Mouse (Mus musculus): ENCODE data around the gene Plxna3. TPM values are rescaled to one million over a fixed set of nuclear protein-coding genes. Genes with fewer than 3 reads are reported as not detected.

Gene Plxna3
- polyA plus RNA-seq, 1 experiment from 2014 or later, result 5.8 TPM

GRCm38 (mm10) chrX:74392535-74393443, 63.9 kb downstream of the Plxna3 start, which contains the start of the genes Fam3a and Ikbkg:
Fam3a (minus strand) TSS chrX:74393272.
Ikbkg (plus strand) TSS chrX:74393290.
- Histone ChIP-seq H3K27ac (ENCODE audit: low read depth, low read length) (peak within 1 kb of the TSS; percentile 83), H3K36me3 (ENCODE audit: control insufficient read depth, insufficient read depth, low read length) (no peaks in the 10 kb centered on the region), H3K4me3 (ENCODE audit: low read depth, low read length) (peak within 1 kb of the TSS; percentile 56), H3K9ac (ENCODE audit: low read depth, low read length) (peak within 1 kb of the TSS; percentile 76), H3K27me3 (replicated peaks; ENCODE audit: control insufficient read depth, insufficient read depth, low read length) (no peaks in the 10 kb centered on the region), H3K4me1 (replicated peaks; ENCODE audit: control insufficient read depth, insufficient read depth, low read length) (no peaks in the 10 kb centered on the region; the same call in 1 of the 2 replicates), H3K9me3 (ENCODE audit: control insufficient read depth, low read length) (no peaks in the 10 kb centered on the region), H3K4me2 (peak within 1 kb of the TSS; percentile 74)
- WGBS, result 12% methylated on average over 28 of the region's 30 CpGs
- DNase-seq (ENCODE audit: low spot score), result peak; percentile 79
- ATAC-seq (replicated peaks; ENCODE audit: low FRiP score), result peak; percentile 100

Small RNA genes lying within 50 kb of the gene (microRNA-seq; reads per million reads assigned to microRNA genes)
- gene Mir7092 (ENCODE audit: borderline number of aligned reads), result 1.4 reads per million

Other genes starting within 250 kb of the Plxna3 start
- gene Opn1mw, start 201.6 kb upstream of the Plxna3 start, polyA plus RNA-seq (2014; fragmentation: Nextera tagmentation; extraction: Ambion mirVana), result not detected in 2 replicates
- gene Mecp2, start 193.7 kb upstream of the Plxna3 start, polyA plus RNA-seq (2014; fragmentation: Nextera tagmentation; extraction: Ambion mirVana), result 10.5 and 11.8 TPM in 2 replicates
- gene Tex28, start 161.2 kb upstream of the Plxna3 start, polyA plus RNA-seq (2014; fragmentation: Nextera tagmentation; extraction: Ambion mirVana), result not detected in 2 replicates
- gene Tktl1, start 151.8 kb upstream of the Plxna3 start, polyA plus RNA-seq (2014; fragmentation: Nextera tagmentation; extraction: Ambion mirVana), result not detected in 2 replicates
- gene Flna, start 79.2 kb upstream of the Plxna3 start, polyA plus RNA-seq (2014; fragmentation: Nextera tagmentation; extraction: Ambion mirVana), result 172 and 175 TPM in 2 replicates
- 20.7 and 23.2 TPM in 2 replicates for gene Emd, start 74.4 kb upstream of the Plxna3 start, polyA plus RNA-seq (2014; fragmentation: Nextera tagmentation; extraction: Ambion mirVana)
- 887 and 939 TPM in 2 replicates for gene Rpl10, start 58.3 kb upstream of the Plxna3 start, polyA plus RNA-seq (2014; fragmentation: Nextera tagmentation; extraction: Ambion mirVana)
- 48.5 and 49.8 TPM in 2 replicates for gene Taz, start 47.2 kb upstream of the Plxna3 start, polyA plus RNA-seq (2014; fragmentation: Nextera tagmentation; extraction: Ambion mirVana)
- gene Dnase1l1, start 46.7 kb upstream of the Plxna3 start, polyA plus RNA-seq (2014; fragmentation: Nextera tagmentation; extraction: Ambion mirVana), result 12.1 and 15.3 TPM in 2 replicates
- 90.5 and 103 TPM in 2 replicates for gene Atp6ap1, start 32.0 kb upstream of the Plxna3 start, polyA plus RNA-seq (2014; fragmentation: Nextera tagmentation; extraction: Ambion mirVana)
- 112 and 122 TPM in 2 replicates for gene Gdi1, start 24.1 kb upstream of the Plxna3 start, polyA plus RNA-seq (2014; fragmentation: Nextera tagmentation; extraction: Ambion mirVana)
- gene Fam50a, start 16.0 kb upstream of the Plxna3 start, polyA plus RNA-seq (2014; fragmentation: Nextera tagmentation; extraction: Ambion mirVana), result 55.0 and 55.1 TPM in 2 replicates
- gene Lage3, start 24.6 kb downstream of the Plxna3 start, polyA plus RNA-seq (2014; fragmentation: Nextera tagmentation; extraction: Ambion mirVana), result 94.4 and 102 TPM in 2 replicates
- 72.0 and 75.4 TPM in 2 replicates for gene Ubl4a, start 44.2 kb downstream of the Plxna3 start, polyA plus RNA-seq (2014; fragmentation: Nextera tagmentation; extraction: Ambion mirVana)
- 11.9 and 13.0 TPM in 2 replicates for gene Slc10a3, start 44.3 kb downstream of the Plxna3 start, polyA plus RNA-seq (2014; fragmentation: Nextera tagmentation; extraction: Ambion mirVana)
- gene Fam3a, start 64.2 kb downstream of the Plxna3 start, polyA plus RNA-seq (2014; fragmentation: Nextera tagmentation; extraction: Ambion mirVana), result 16.8 and 18.5 TPM in 2 replicates
- gene Ikbkg, start 64.2 kb downstream of the Plxna3 start, polyA plus RNA-seq (2014; fragmentation: Nextera tagmentation; extraction: Ambion mirVana), result 19.2 and 23.0 TPM in 2 replicates
- gene G6pdx, start 100.1 kb downstream of the Plxna3 start, polyA plus RNA-seq (2014; fragmentation: Nextera tagmentation; extraction: Ambion mirVana), result 65.0 and 76.6 TPM in 2 replicates
- gene Gm6880, start 152.3 kb downstream of the Plxna3 start, polyA plus RNA-seq (2014; fragmentation: Nextera tagmentation; extraction: Ambion mirVana), result not detected in 2 replicates
- gene Olfr1326-ps1, start 245.8 kb downstream of the Plxna3 start, polyA plus RNA-seq (2014; fragmentation: Nextera tagmentation; extraction: Ambion mirVana), result not detected in 2 replicates